Mouse (Mus musculus): ENCODE measurements at regions not wholly inside any gene's neighbourhood (a gene's known extent, or its start where the extent isn't known, plus 50 kb on each side); places are given as distances from the start of the nearest gene placed in this dataset.

DNA sequence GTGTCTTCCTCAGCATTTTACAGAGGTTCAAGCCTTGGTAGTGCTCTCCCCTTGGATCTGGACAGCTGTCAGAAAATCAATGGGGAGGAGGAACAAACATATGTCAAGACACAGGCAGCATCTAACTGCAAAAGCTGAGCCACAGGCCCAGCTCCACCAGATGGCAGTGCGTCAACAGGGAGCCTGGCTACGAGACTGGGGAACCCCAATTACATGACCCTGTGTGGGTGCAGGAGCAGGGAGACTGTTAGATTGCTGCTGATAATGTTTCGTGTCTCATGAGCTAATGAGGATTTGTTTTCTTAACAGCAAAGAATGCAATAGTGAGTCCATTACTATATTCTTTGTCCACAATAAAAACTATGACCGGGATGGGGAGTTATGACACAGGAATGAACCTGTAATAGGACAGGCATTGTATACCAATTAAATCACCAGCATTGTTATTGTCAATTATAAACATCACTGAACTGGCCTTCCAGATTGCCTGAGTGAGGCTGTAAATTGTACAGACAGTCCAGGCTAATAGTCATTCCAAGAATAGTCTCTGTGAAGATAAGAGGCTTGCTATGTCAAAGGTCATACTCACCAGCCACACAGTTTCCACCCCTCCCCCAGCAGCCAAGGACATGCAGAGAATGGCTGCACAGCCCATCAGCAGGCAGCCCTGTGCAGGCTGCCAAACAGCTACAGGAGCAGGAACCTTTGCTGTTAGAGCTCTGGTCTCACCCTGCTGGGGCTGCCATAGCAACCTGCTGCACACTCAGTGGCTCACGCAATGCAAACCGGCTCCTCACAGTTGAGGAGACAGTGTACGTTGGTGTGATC lies 58.8 kb upstream of the Barx2 start:
- DNase-seq (ENCODE audit: low spot score) = peak; percentile 46

- no peak for DNase-seq (ENCODE audit: low spot score)
Observed at GRCm38 (mm10) chr9:31972629-31972993, 59.3 kb upstream of the Barx2 start.

DNA sequence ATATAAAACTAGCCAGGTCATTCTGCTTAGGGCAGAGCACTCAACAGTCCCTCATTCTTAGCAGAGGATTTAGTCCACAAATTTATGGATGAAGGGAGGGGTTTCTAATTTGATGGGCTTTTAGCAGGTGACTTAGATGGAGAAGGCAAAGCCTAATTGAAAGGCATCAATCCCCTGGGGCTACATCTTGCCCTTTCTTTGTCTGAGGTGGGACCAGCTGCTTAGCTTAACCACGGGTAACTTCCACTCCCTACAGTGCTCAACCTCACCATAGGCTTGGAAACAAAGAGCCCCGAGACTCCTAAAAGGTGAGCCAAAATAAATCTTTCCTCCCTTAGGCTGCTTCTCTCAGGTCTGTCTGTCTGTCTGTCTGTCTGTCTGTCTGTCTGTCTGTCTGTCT lies 62.9 kb upstream of the Barx2 start:
- DNase-seq (ENCODE audit: low spot score) = no peak

GRCm38 (mm10) chr9:31978071-31978470 lies 64.8 kb upstream of the Barx2 start:
- no peak for DNase-seq (ENCODE audit: low spot score)

- no peak for DNase-seq (ENCODE audit: low spot score)
Observed at GRCm38 (mm10) chr9:31979211-31979610, 65.9 kb upstream of the Barx2 start.

DNA sequence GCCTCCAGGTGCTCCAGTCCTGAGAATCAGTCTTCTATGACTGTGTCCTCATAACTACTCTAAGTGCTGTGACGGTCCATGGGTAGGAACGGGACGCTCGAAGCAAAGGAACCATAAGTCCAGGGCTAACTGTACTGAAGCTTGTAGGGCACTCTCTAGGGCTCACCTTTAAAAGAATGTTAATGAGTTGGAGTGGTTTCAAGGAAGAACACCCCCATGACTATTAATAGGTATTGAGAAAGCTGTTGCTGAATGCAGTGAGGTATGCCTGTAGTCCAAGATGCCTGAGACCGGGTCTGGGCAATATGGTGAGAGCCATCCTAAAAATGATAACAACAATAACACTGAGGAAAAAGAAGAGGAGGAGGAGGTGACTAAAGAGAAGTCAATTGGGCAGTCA lies 67.2 kb upstream of the Barx2 start:
- no peak for DNase-seq (ENCODE audit: low spot score)

- no peak for DNase-seq (ENCODE audit: low spot score)
Observed at GRCm38 (mm10) chr9:31983759-31984586, 70.7 kb upstream of the Barx2 start.

DNA sequence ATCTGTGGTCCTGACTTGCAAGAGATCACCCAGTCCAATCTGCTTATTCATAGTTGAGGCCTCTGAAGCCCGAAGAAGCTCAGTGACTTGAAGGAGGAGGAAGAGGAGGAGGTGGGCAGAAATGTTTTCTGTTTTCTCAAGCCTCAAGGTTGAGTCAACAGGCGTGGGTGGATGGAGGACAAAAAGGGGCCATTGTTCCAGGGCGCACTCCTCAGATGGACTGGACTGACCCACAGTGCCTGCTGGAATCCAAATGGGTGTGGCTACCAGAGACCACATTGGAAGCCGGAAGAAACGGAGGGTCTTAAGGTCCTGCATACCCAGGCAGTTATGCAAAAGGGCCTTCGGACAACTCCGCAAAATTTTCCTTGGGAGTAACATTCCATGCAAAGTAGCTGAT lies 75.6 kb upstream of the Barx2 start:
- no peak for DNase-seq (ENCODE audit: low spot score)

DNA sequence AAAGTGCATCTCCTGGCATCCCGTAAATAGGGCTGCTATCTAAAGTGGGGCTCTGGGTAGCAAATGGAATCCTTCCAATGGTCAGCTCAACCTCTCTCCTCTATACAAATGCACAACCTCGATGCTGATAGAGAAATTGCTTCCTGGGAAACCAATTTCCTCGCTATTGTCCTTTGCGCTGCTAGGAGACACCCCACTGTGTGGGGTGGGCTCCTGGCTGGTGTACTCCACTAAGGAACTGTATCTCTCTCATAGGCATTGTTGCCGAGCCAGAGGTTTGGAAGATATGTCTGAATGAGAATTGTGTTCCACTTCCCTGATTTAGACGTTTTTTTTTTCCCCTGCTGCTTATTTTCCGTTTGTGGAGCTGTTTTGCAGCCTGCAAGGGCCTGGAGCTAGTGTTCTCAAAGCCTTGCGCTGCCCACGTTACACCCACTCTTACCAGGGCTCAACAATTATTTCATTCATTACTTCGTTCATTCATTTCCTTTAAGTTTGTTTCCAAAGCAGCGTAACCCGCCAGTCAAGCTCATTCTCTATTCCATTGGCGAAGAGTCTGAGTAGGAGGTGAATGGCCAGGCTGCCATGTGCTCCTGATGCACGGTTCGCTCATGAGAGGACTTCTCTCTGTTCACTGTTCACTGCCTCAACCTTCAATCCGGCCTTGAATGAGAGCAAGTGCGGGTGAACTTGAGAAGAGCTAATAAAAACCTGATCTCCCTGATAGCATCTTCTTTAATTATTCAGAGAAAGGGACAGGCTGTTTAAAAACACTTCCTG lies 76.5 kb upstream of the Barx2 start:
- no peak for DNase-seq (ENCODE audit: low spot score)

GRCm38 (mm10) chr9:31990456-31990855 lies 77.2 kb upstream of the Barx2 start:
- DNase-seq (ENCODE audit: low spot score) = no peak

DNA sequence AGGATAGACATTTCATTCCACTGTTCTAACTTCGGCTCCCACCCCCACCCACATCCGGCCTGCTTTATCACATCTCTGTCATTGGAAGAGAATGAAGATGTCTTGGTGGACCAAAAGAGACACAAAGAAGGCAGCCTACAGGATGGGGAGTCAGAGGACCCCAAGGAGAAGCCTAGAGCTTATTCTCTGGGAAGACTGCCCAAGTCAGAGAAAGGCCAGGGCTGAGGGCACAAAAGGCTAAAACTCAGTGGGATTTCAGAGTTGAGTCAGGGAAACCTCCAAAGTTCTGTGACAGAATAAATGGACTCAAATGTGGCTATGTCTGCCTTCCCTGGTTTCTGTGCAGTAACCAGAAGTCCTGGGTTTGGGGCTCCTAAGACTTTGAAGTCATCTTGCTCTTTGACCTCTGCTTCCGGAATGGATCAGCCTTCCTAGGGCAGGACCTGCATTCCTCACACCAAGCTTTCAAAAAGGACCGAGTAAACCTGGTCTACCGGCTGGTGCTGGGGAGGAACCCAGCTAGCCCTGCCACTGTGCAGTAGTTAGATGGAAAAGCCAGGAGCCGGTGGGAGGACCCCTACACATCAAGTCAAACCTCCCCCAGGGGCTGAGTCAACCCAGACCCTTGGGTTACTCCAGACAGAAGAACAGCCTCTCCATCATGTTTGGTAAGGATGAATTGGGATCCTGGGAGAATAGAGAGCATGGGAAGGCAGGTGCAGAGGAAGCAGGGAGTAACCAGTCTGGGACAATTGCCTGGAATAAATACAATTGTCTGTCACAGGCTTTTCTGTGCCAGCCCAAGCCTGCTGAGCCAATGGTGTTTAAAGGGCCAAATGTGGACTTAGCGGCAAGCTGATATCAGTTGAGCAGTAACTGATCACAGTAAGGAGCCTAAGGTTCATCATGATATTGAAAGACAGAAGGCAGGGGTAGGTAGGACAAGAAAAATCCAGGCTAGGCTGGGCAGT lies 80.7 kb upstream of the Barx2 start:
- DNase-seq (ENCODE audit: low spot score) = no peak

DNA sequence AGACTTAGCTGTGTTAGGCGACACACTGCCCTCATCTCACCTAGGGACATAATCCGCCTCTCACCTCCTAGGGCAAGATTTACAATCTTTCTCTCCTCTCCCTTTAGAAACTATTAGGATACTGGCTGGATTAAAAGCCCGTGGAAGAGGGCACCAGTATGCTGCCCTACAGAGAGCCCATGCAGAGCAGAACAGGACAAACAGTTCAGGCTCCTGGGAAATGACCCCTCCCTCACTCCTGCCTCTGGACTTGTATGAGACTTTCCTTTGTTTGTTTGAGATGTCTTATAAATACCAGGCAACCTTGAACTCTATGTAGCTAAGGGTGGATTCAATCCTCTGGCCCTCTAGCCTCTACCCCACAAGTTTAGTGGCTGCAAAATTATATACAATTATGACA lies 81.8 kb upstream of the Barx2 start:
- DNase-seq (ENCODE audit: low spot score) = no peak

- DNase-seq (ENCODE audit: low spot score) = no peak
Observed at GRCm38 (mm10) chr9:31995700-31996099, 82.4 kb upstream of the Barx2 start.

DNA sequence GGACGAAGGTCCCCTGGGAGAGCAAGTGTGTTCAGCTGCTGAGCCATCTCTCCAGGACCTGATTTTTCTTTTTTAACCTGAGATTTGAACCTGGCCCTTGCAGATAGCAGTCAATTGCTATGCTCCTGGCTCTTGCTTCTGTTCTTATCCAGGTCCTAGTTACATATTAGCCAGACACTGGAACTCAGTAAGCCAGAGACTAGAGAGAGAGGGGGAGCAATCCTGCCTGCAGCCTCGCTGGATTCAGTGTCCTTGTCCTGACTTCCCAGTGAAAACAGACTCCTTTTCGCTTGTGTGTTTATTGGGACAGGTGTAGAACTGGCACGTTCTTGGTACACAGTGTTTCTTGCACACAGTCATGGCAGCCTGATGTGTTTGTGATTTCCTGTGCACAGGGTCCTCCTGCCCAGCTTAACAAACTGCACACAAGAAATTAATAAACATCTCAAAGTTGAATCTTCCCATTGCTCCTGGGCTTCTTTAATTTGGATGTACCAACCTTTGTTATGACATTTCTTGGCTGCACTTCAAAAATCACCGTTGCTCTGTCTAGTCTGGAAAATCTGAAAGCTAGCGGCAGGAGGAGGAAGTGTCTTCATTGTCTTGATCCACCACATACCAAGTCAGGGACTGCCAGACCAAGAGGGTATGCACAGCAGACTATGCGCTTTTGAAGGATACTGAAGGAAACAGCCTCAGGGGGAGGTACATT lies 83.4 kb upstream of the Barx2 start:
- DNase-seq (ENCODE audit: low spot score) = no peak

- DNase-seq (ENCODE audit: low spot score) = no peak
Observed at GRCm38 (mm10) chr9:31997178-31998097, 84.2 kb upstream of the Barx2 start.

DNA sequence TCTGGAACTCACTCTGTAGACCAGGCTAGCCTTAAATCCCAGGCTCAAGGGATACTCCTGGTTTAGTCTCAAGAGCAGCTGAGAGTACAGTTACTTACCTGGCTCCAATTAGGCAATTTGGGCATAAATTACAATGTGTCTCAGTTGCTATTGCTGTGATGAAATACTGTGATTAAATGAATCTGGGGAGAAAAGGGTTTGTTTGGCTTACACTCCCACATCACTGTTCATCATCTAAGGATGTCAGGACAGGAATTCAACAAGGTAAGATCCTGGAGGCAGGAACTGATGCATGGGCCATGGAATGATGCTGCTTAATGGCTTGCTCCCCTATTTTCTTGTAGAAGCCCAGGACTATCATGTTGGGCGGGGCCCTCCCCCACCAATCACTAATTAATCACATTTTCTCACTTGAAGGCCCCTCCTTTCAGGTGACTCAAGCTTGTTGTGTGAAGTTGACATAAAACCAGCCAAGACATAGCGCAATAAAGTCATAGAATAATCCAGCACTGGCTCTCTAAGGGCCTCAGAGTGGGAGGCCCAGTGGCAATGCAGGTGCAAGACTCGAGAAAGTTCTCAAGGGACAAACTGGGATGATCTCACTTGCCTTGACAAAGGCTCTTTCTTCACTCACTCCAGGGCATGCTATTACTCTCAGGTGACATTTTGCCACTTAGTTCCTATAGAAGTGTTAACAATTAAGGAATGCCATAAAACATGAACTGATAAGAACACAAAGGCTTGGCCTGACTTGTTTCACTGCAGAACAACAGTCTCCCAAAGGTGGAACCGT lies 85.4 kb upstream of the Barx2 start:
- no peak for DNase-seq (ENCODE audit: low spot score)

DNA sequence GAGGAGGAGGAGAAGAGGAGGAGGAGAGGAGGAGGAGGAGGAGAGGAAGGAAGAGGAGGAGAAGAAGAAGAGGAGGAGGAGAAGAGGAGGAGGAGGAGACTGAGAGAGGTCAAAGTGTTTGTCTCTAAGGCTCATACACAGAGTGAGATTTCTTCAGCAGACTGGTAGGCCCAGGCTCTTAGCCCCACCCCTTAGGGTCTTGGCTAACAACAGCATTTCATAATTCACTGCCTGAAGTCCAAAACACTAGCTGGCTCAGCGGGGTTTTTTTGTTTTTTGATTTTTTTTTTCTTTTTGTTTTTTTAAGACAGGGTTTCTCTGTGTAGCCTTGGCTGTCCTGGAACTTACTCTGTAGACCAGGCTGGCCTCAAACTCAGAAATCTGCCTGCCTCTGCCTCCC lies 86.5 kb upstream of the Barx2 start:
- DNase-seq (ENCODE audit: low spot score) = no peak

- DNase-seq (ENCODE audit: low spot score) = no peak
Observed at GRCm38 (mm10) chr9:32002924-32003323, 89.7 kb upstream of the Barx2 start.

DNA sequence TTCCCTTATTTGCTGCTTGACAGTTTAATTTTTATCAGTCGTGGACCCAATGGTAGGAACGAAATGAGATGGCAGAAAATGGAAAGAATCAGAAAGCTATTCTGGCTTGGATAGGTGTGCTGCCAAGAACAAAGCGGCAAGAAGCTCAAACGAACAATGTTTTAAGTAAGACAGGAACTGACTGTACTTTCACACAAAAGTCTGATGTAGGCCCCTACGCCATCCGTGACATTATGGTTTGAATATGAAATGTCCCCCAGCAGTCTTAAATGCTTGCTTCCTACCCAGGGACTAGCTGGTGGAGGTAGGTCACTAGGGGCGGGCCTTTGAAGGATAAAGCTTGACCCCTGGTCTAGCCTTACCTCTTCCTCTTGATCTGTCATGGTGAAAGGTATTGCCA lies 90.5 kb upstream of the Barx2 start:
- DNase-seq (ENCODE audit: low spot score) = no peak
